Mouse (Mus musculus) liver, adult 2 months (tissue): ENCODE data around the gene Tsen15. TPM values are rescaled to one million over a fixed set of nuclear protein-coding genes. Genes with fewer than 3 reads are reported as not detected.

Experiments
- DNase-seq: peaks from one replicate; pipeline ENCODE4 v3.0.0-alpha.2; 2011; ENCODE audit warnings: low read depth, low spot score; ENCODE audit errors: extremely low read depth
- H3K27ac ChIP-seq: fragments of 200-500 bp; replicated peaks from 2 replicates; pipeline ENCODE4 v1.5.1; 2012; ENCODE audit warnings: low read depth, mild to moderate bottlenecking, control low read depth, inconsistent platforms, low read length; ENCODE audit not compliant: insufficient read depth
- H3K27me3 ChIP-seq: fragments of 200-500 bp; 2 replicates; pipeline ENCODE4 v1.6.1; 2012; ENCODE audit warnings: mild to moderate bottlenecking, moderate library complexity, low read length, inconsistent platforms; ENCODE audit not compliant: control insufficient read depth, insufficient read depth
- H3K36me3 ChIP-seq: fragments of 200-500 bp; 2 replicates; pipeline ENCODE4 v1.6.1; 2012; ENCODE audit warnings: low read length, inconsistent platforms; ENCODE audit not compliant: control insufficient read depth, insufficient read depth
- H3K4me1 ChIP-seq: fragments of 200-500 bp; 2 replicates; pipeline ENCODE4 v1.6.1; 2011; ENCODE audit warnings: low read length; ENCODE audit not compliant: control insufficient read depth, insufficient read depth
- H3K4me3 ChIP-seq: fragments of 200-500 bp; 2 replicates; pipeline ENCODE4 v1.5.1; 2011; ENCODE audit warnings: low read depth, mild to moderate bottlenecking, control low read depth, low read length, moderate library complexity; ENCODE audit not compliant: insufficient read depth
- H3K79me2 ChIP-seq: fragments of 200-500 bp; 2 replicates; pipeline ENCODE4 v1.6.1; 2012; ENCODE audit warnings: inconsistent platforms, mild to moderate bottlenecking, low read length, moderate library complexity; ENCODE audit not compliant: control insufficient read depth, insufficient read depth
- H3K9ac ChIP-seq: fragments of 200-500 bp; 2 replicates; pipeline ENCODE4 v1.6.1; 2012; ENCODE audit warnings: low read depth, mild to moderate bottlenecking, control low read depth, inconsistent platforms, low read length
- CTCF ChIP-seq: fragments of 200-500 bp; IDR thresholded peaks from 2 replicates; pipeline ENCODE4 v1.5.1; 2011; ENCODE audit warnings: low read depth, low read length, control low read depth
- POLR2A ChIP-seq: fragments of 200-500 bp; IDR thresholded peaks from 2 replicates; pipeline ENCODE4 v1.6.1; 2011; ENCODE audit warnings: low read length, control low read depth; ENCODE audit not compliant: insufficient read depth; ENCODE audit errors: extremely low read depth
- WGBS: fragments of 180-500 bp; shearing (Covaris S2); methylation state at CpG from one replicate; pipeline ENCODE4 v1.1.7; 2018; 5-methylcytosine and 5-hydroxymethylcytosine counted together
- polyA plus RNA-seq: library from polyadenylated mRNA; depleted of rRNA; stranded (reverse); fragments of >200 nt; gene quantifications from 2 replicates; pipeline ENCODE4 v1.2.3, GENCODE M21; 2012
- total RNA-seq: library from RNA; depleted of rRNA; stranded (reverse); fragments of >200 nt; gene quantifications from 2 replicates; pipeline ENCODE4 v1.2.3, GENCODE M21; 2014

The Tsen15 gene
- total and polyA plus RNA-seq, 2 experiments = 5.0 to 8.4 TPM

- Histone ChIP-seq H3K79me2 (no peaks in the 10 kb centered on the region), H3K36me3 (no peaks in the 10 kb centered on the region), H3K4me3 (no peak overlapping the region), H3K27me3 (no peaks in the 10 kb centered on the region), H3K9ac (no peak overlapping the region), H3K4me1 (peaks cover 3% of the 10 kb centered on the region; the same call in 1 of the 2 replicates), H3K27ac (no peak overlapping the region)
- DNase-seq = no peak
- no peak for TF ChIP-seq POLR2A
- 93% methylated on average over 4 of the region's 4 CpGs for WGBS
These were observed 22.9 kb upstream of the Tsen15 start for GRCm38 (mm10) chr1:152409356-152409755.

GRCm38 (mm10) chr1:152407021-152407946 lies 20.8 kb upstream of the Tsen15 start:
- no peaks in the 10 kb centered on the region for H3K36me3 ChIP-seq
- WGBS = 65% methylated on average over 22 of the region's 22 CpGs
- no peak overlapping the region for H3K27ac ChIP-seq
- TF ChIP-seq CTCF (no peak), POLR2A (no peak)
- peaks cover 3% of the 10 kb centered on the region; the same call in 1 of the 2 replicates for H3K4me1 ChIP-seq
- DNase-seq = no peak
- no peak overlapping the region for H3K9ac ChIP-seq
- H3K4me3 ChIP-seq = no peak overlapping the region
- H3K27me3 ChIP-seq = no peaks in the 10 kb centered on the region
- H3K79me2 ChIP-seq = no peaks in the 10 kb centered on the region

- DNase-seq = peak; percentile 30
- no peak overlapping the region for H3K9ac ChIP-seq
- WGBS = 22% methylated on average over 14 of the region's 14 CpGs
- H3K36me3 ChIP-seq = no peaks in the 10 kb centered on the region
- no peaks in the 10 kb centered on the region for H3K79me2 ChIP-seq
- H3K4me3 ChIP-seq = peak overlapping the region; percentile 66; the same call in 1 of the 2 replicates
- H3K4me1 ChIP-seq = peaks cover 7% of the 10 kb centered on the region; the same call in 1 of the 2 replicates
- H3K27me3 ChIP-seq = no peaks in the 10 kb centered on the region
- H3K27ac ChIP-seq = no peak overlapping the region
- TF ChIP-seq CTCF (no peak), POLR2A (no peak)
These were observed 14.4 kb upstream of the Tsen15 start for GRCm38 (mm10) chr1:152400556-152401540.

- Histone ChIP-seq H3K27me3 (no peaks in the 10 kb centered on the region), H3K79me2 (no peaks in the 10 kb centered on the region), H3K27ac (peak within 1 kb of the TSS; percentile 19), H3K4me3 (peak within 1 kb of the TSS; percentile 66), H3K4me1 (peaks cover 7% of the 10 kb centered on the region; the same call in 1 of the 2 replicates), H3K36me3 (no peaks in the 10 kb centered on the region), H3K9ac (peak within 1 kb of the TSS; percentile 74)
- under 1% methylated on average over 70 of the region's 70 CpGs for WGBS
- DNase-seq = peak; percentile 36
- no peak for TF ChIP-seq CTCF
- no peak for TF ChIP-seq POLR2A
These were observed 13.5 kb upstream of the Tsen15 start, which contains the start of gene Colgalt2 for GRCm38 (mm10) chr1:152399790-152400555. Colgalt2 (plus strand) TSS chr1:152399830.

GRCm38 (mm10) chr1:152398708-152399107 lies 12.2 kb upstream of the Tsen15 start:
- Histone ChIP-seq H3K27me3 (no peaks in the 10 kb centered on the region), H3K27ac (peak overlapping the region; percentile 19), H3K4me1 (peaks cover 7% of the 10 kb centered on the region; the same call in 1 of the 2 replicates), H3K79me2 (no peaks in the 10 kb centered on the region), H3K9ac (no peak overlapping the region), H3K36me3 (no peaks in the 10 kb centered on the region), H3K4me3 (no peak overlapping the region)
- 37% methylated on average over 1 of the region's 1 CpGs for WGBS
- no peak for TF ChIP-seq POLR2A
- DNase-seq = peak; percentile 81
